Mouse (Mus musculus) heart, adult 2 months (tissue): ENCODE results near the gene Gon4l. TPM values are rescaled to one million over a fixed set of nuclear protein-coding genes. Genes with fewer than 3 reads are reported as not detected.
A peak's percentile ranks its signal among the peaks of the same experiment; 100 is the strongest.
"Not testable (repeated sequence)": the region's sequence is repeated elsewhere in the genome, so short reads cannot be mapped to it uniquely, and the experiment has no call there.

Source experiments
- DNase-seq, 2 experiments: peaks; one replicate each; pipeline ENCODE4 v3.0.0; 2021
- H3K27ac ChIP-seq: fragments of 200-600 bp; 2 replicates; pipeline ENCODE4 v1.8.1; 2022
- H3K27me3 ChIP-seq: fragments of 200-500 bp; 2 replicates; pipeline ENCODE4 v1.6.1; 2012; ENCODE audit warnings: mild to moderate bottlenecking, low read length, inconsistent platforms, mixed read lengths; ENCODE audit not compliant: control insufficient read depth, insufficient read depth
- H3K36me3 ChIP-seq: fragments of 200-500 bp; 2 replicates; pipeline ENCODE4 v1.6.1; 2012; ENCODE audit warnings: low read length, inconsistent platforms; ENCODE audit not compliant: control insufficient read depth, insufficient read depth
- H3K4me1 ChIP-seq: fragments of 200-500 bp; 2 replicates; pipeline ENCODE4 v1.6.1; 2011; ENCODE audit warnings: low read length; ENCODE audit not compliant: control insufficient read depth, insufficient read depth
- H3K4me3 ChIP-seq: fragments of 200-600 bp; 2 replicates; pipeline ENCODE4 v1.8.1; 2022
- H3K79me2 ChIP-seq: fragments of 200-500 bp; replicated peaks from 2 replicates; pipeline ENCODE4 v1.6.1; 2012; ENCODE audit warnings: mild to moderate bottlenecking, inconsistent platforms, low read length, moderate library complexity, mixed read lengths; ENCODE audit not compliant: control insufficient read depth, insufficient read depth
- H3K9ac ChIP-seq: fragments of 200-500 bp; 2 replicates; pipeline ENCODE4 v1.6.1; 2012; ENCODE audit warnings: low read depth, mild to moderate bottlenecking, control low read depth, inconsistent platforms, low read length, mixed read lengths
- CTCF ChIP-seq: fragments of 200-600 bp; IDR thresholded peaks from 2 replicates; pipeline ENCODE4 v1.8.1; 2022; ENCODE audit warnings: antibody characterized with exemption, mild to moderate bottlenecking, moderate library complexity
- EP300 ChIP-seq: fragments of 200-500 bp; IDR thresholded peaks from 2 replicates; pipeline ENCODE4 v1.6.1; 2011; ENCODE audit warnings: low read depth, low read length, control low read depth; ENCODE audit not compliant: insufficient read depth
- POLR2A ChIP-seq: fragments of 200-500 bp; IDR thresholded peaks from 2 replicates; pipeline ENCODE4 v1.6.1; 2011; ENCODE audit warnings: mild to moderate bottlenecking, low read depth, low read length, control low read depth; ENCODE audit not compliant: insufficient read depth
- WGBS: fragments of 180-500 bp; shearing (Covaris S2); methylation state at CpG from one replicate; pipeline ENCODE4 v1.1.7; 2018; 5-methylcytosine and 5-hydroxymethylcytosine counted together
- intact Hi-C: fragments of 180-260 bp; cut with DNase I; formaldehyde crosslinking; loops from one replicate; pipeline ENCODE4 v1.15.1; 2025
- polyA plus RNA-seq: library from polyadenylated mRNA; depleted of rRNA; stranded (reverse); fragments of >200 nt; gene quantifications from 2 replicates; pipeline ENCODE4 v1.2.3, GENCODE M21; 2012
- total RNA-seq, 2 experiments: library from RNA; stranded (reverse); gene quantifications; 2 replicates each; pipeline ENCODE4 v1.2.3; 2021

Gon4l gene
- total and polyA plus RNA-seq, 3 experiments: 10.7 to 24.3 (median 19.9) TPM

- TF ChIP-seq CTCF: no peak
- TF ChIP-seq POLR2A: no peak
- no peak for TF ChIP-seq EP300
- intact Hi-C loops: loop anchor here (5.0 kb wide), 1 partner anchor 60 kb away; no protein-coding TSS in a partner anchor
- 90% methylated on average over 9 of the region's 9 CpGs for WGBS
- Histone ChIP-seq H3K36me3 (no peaks in the 10 kb centered on the region), H3K4me3 (no peak overlapping the region), H3K9ac (no peak overlapping the region), H3K27me3 (no peaks in the 10 kb centered on the region), H3K27ac (no peak overlapping the region), H3K79me2 (no peaks in the 10 kb centered on the region), H3K4me1 (no peaks in the 10 kb centered on the region)
- DNase-seq: no peak
These were observed 7.8 kb upstream of the Gon4l start for GRCm38 (mm10) chr3:88827231-88827630.

GRCm38 (mm10) chr3:88831177-88832121 lies 3.6 kb upstream of the Gon4l start:
- H3K27me3 ChIP-seq, intact Hi-C loops, H3K79me2 ChIP-seq, H3K4me1 ChIP-seq, H3K36me3 ChIP-seq: not testable (repeated sequence)
- Histone ChIP-seq H3K4me3 (peak overlapping the region; percentile 32; the same call in 1 of the 2 replicates), H3K9ac (peak overlapping the region; percentile 60), H3K27ac (peak overlapping the region; percentile 75)
- peak; percentile 70 for DNase-seq
- 4% methylated on average over 23 of the region's 28 CpGs for WGBS

GRCm38 (mm10) chr3:88832388-88832787 lies 2.6 kb upstream of the Gon4l start:
- H3K27me3 ChIP-seq, H3K27ac ChIP-seq, H3K4me3 ChIP-seq, H3K79me2 ChIP-seq, H3K4me1 ChIP-seq, intact Hi-C loops, H3K36me3 ChIP-seq, H3K9ac ChIP-seq: not testable (repeated sequence)
- 8% methylated on average over 14 of the region's 14 CpGs for WGBS
- DNase-seq: peak; percentile 57 to 67

GRCm38 (mm10) chr3:88849172-88849571 lies 14.1 kb downstream of the Gon4l start:
- H3K4me1 ChIP-seq: no peaks in the 10 kb centered on the region
- no peak overlapping the region for H3K4me3 ChIP-seq
- no peak overlapping the region for H3K27ac ChIP-seq
- intact Hi-C loops: no loop called here
- H3K36me3 ChIP-seq: no peaks in the 10 kb centered on the region
- TF ChIP-seq EP300: no peak
- no peak for TF ChIP-seq POLR2A
- TF ChIP-seq CTCF: no peak
- 79% methylated on average over 4 of the region's 4 CpGs for WGBS
- no peak for DNase-seq
- H3K79me2 ChIP-seq: no peaks in the 10 kb centered on the region; the same call in 1 of the 2 replicates
- no peaks in the 10 kb centered on the region for H3K27me3 ChIP-seq
- H3K9ac ChIP-seq: no peak overlapping the region

GRCm38 (mm10) chr3:88855837-88856236 lies 20.8 kb downstream of the Gon4l start:
- H3K36me3 ChIP-seq: no peaks in the 10 kb centered on the region; the same call in none of the 2 replicates
- 52% methylated on average over 6 of the region's 6 CpGs for WGBS

GRCm38 (mm10) chr3:88862129-88862528 lies 27.1 kb downstream of the Gon4l start:
- no peaks in the 10 kb centered on the region; the same call in none of the 2 replicates for H3K36me3 ChIP-seq
- H3K27me3 ChIP-seq: no peaks in the 10 kb centered on the region
- H3K27ac ChIP-seq: no peak overlapping the region
- 95% methylated on average over 3 of the region's 3 CpGs for WGBS
- no peak for TF ChIP-seq CTCF
- TF ChIP-seq POLR2A: no peak
- TF ChIP-seq EP300: no peak
- H3K79me2 ChIP-seq: no peaks in the 10 kb centered on the region
- no peak for DNase-seq
- no peak overlapping the region for H3K4me3 ChIP-seq
- intact Hi-C loops: no loop called here
- no peak overlapping the region for H3K9ac ChIP-seq
- no peaks in the 10 kb centered on the region for H3K4me1 ChIP-seq

More at GRCm38 (mm10) chr3:88855837-88856236, 20.8 kb downstream of the Gon4l start:
- no peaks in the 10 kb centered on the region; the same call in 1 of the 2 replicates for H3K79me2 ChIP-seq
- H3K27me3 ChIP-seq: no peaks in the 10 kb centered on the region
- no peak for DNase-seq
- no peak for TF ChIP-seq POLR2A
- TF ChIP-seq CTCF: no peak
- no peak overlapping the region for H3K9ac ChIP-seq
- no peak overlapping the region for H3K27ac ChIP-seq
- intact Hi-C loops: no loop called here
- H3K4me3 ChIP-seq: no peak overlapping the region
- H3K4me1 ChIP-seq: no peaks in the 10 kb centered on the region

GRCm38 (mm10) chr3:88866735-88867134 lies 31.7 kb downstream of the Gon4l start:
- H3K79me2 ChIP-seq, H3K27ac ChIP-seq, DNase-seq, intact Hi-C loops, H3K9ac ChIP-seq, H3K36me3 ChIP-seq, H3K4me3 ChIP-seq, H3K27me3 ChIP-seq, H3K4me1 ChIP-seq: not testable (repeated sequence)
- WGBS: no CpG with 5 or more reads among the region's 3 CpGs

GRCm38 (mm10) chr3:88867177-88867576 lies 32.1 kb downstream of the Gon4l start:
- H3K27me3 ChIP-seq, intact Hi-C loops, H3K9ac ChIP-seq, H3K79me2 ChIP-seq, H3K4me1 ChIP-seq, H3K4me3 ChIP-seq, H3K27ac ChIP-seq, H3K36me3 ChIP-seq, DNase-seq: not testable (repeated sequence)
- no CpG with 5 or more reads among the region's 8 CpGs for WGBS

- H3K4me3 ChIP-seq, H3K79me2 ChIP-seq, H3K36me3 ChIP-seq, DNase-seq, H3K27me3 ChIP-seq, H3K9ac ChIP-seq, intact Hi-C loops, H3K27ac ChIP-seq, H3K4me1 ChIP-seq: not testable (repeated sequence)
- 87% methylated on average over 3 of the region's 4 CpGs for WGBS
These were observed 33.4 kb downstream of the Gon4l start for GRCm38 (mm10) chr3:88868449-88868848.
